In the genomic region with DNA sequence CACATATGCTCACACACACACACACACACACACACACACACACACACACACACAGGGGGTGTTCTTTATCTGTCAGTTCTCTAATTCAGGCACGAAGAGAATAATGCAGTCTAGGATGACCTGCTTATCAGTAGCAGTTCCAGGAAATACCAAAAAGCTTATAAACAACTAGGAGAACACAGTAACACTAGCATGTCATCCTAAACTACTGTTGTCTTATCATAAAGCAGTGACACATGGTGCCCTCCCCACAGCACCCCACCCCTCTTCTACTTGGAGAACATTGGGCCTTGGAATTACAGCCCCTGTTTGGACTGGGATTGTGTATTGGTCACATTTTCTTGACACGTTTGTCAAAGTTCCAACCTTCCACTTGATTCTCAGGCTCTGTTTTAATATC, we compare ENCODE assay signal across 23 mouse cellular contexts.
"Had no signal": no experiment of that assay in that cellular context is flagged by ENCODE, and none has a peak within 500 bp of the region (broad histone marks: within the 10 kb centered on the region; RNA-seq: fewer than 3 reads in every experiment).

No protein-coding gene starts in this region.

- H3K4me3 ChIP-seq: intestine, embryonic 15.5 days; kidney, embryonic 15.5 days; left cerebral cortex, adult 2 months; limb, embryonic 12.5 days; limb, embryonic 15.5 days; neural tube, embryonic 12.5 days; neural tube, embryonic 15.5 days; stomach, embryonic 15.5 days had no signal

- H3K9me3 ChIP-seq: intestine, embryonic 15.5 days; kidney, embryonic 15.5 days; limb, embryonic 12.5 days; limb, embryonic 15.5 days; neural tube, embryonic 12.5 days; neural tube, embryonic 15.5 days; stomach, embryonic 15.5 days had no signal

- H3K9ac ChIP-seq: intestine, embryonic 15.5 days; kidney, embryonic 15.5 days; limb, embryonic 12.5 days; limb, embryonic 15.5 days; neural tube, embryonic 12.5 days; neural tube, embryonic 15.5 days; stomach, embryonic 15.5 days had no signal

- ATAC-seq: intestine, embryonic 15.5 days had no signal

- H3K27me3 ChIP-seq: intestine, embryonic 15.5 days; kidney, embryonic 15.5 days; limb, embryonic 12.5 days; limb, embryonic 15.5 days; neural tube, embryonic 12.5 days; neural tube, embryonic 15.5 days; stomach, embryonic 15.5 days had no signal

- H3K4me1 ChIP-seq: intestine, embryonic 15.5 days; limb, embryonic 15.5 days; neural tube, embryonic 12.5 days; neural tube, embryonic 15.5 days; stomach, embryonic 15.5 days had no signal

- DNase-seq: kidney, adult 11 months; kidney, adult 8-10 months; kidney, postnatal 10 days; kidney, postnatal 36 days; layer of hippocampus, postnatal 36 days; left cerebral cortex, postnatal 4 days; lung, adult 2 months; lung, postnatal 14 days; lung, postnatal 4 days; midbrain, embryonic 14.5 days; retina, postnatal 1 day; right cerebral cortex, postnatal 25 days; spleen, adult 18-20 months; thymus, postnatal 25 days had no signal

- H3K4me2 ChIP-seq: intestine, embryonic 15.5 days; kidney, embryonic 15.5 days; limb, embryonic 12.5 days; limb, embryonic 15.5 days; midbrain, embryonic 11.5 days; neural tube, embryonic 12.5 days; neural tube, embryonic 15.5 days; stomach, embryonic 15.5 days had no signal

- H3K27ac ChIP-seq: intestine, embryonic 15.5 days; kidney, embryonic 15.5 days; left cerebral cortex, adult 2 months; limb, embryonic 12.5 days; limb, embryonic 15.5 days; neural tube, embryonic 12.5 days; neural tube, embryonic 15.5 days; stomach, embryonic 15.5 days had no signal

- H3K36me3 ChIP-seq: intestine, embryonic 15.5 days; kidney, embryonic 15.5 days; limb, embryonic 12.5 days; limb, embryonic 15.5 days; neural tube, embryonic 12.5 days; neural tube, embryonic 15.5 days; stomach, embryonic 15.5 days had no signal
